Mouse (Mus musculus) large intestine, adult 2 months (tissue): ENCODE data around the gene Pilra. TPM values are rescaled to one million over a fixed set of nuclear protein-coding genes. Genes with fewer than 3 reads are reported as not detected.

ENCODE experiments used
- DNase-seq: peaks from one replicate; pipeline ENCODE4 v3.0.0-alpha.2; 2012; ENCODE audit warnings: low read depth, low spot score
- WGBS: fragments of 180-500 bp; shearing (Covaris S2); methylation state at CpG from one replicate; pipeline ENCODE4 v1.1.7; 2018; 5-methylcytosine and 5-hydroxymethylcytosine counted together
- polyA plus RNA-seq: library from polyadenylated mRNA; depleted of rRNA; stranded (reverse); fragments of >200 nt; gene quantifications from 2 replicates; pipeline ENCODE4 v1.2.3, GENCODE M21; 2012

The Pilra gene
- polyA plus RNA-seq, 1 experiment, result 9.9 TPM

DNA sequence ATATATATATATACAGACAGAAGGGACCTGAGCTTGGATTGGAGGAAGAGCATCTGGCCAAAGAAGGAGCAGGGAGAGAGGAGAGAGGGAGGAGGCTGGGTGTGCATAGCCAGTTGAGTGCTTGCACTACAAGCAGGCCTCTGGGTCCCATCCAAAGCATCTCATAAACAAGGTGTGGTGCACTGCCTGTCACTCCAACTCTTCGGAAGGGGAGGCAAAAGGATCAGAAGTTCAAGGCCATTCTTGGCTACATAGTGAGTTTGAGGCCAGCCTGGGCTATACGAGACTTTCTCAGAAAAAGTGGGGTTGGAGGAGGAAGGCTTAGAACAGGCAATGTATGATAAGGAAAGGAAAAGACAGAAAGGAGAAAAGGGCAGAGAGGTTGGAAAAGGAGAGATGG is 10.1 kb downstream of the Pilra start:
- WGBS, result 46% methylated on average over 2 of the region's 2 CpGs
- no peak for DNase-seq

DNA sequence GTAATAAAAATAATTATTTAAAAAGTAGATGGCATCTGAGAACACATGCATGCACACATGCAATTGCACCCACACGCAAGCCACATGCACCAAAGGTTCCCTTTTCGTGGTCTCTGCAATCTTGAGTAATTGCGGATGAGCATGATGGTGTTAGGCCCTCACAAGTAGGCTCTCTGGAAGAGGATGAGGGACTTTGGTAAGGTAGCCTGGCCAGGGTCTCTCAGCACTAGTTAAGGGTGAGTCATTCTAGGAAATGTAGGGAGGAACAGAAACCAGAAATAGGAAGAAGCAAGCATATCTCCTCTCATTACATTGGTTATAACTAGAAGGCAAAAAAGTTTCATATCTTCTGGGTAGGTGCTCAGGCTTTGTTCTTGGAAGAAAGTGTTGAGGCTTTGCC is 11.1 kb downstream of the Pilra start:
- no peak for DNase-seq

DNA sequence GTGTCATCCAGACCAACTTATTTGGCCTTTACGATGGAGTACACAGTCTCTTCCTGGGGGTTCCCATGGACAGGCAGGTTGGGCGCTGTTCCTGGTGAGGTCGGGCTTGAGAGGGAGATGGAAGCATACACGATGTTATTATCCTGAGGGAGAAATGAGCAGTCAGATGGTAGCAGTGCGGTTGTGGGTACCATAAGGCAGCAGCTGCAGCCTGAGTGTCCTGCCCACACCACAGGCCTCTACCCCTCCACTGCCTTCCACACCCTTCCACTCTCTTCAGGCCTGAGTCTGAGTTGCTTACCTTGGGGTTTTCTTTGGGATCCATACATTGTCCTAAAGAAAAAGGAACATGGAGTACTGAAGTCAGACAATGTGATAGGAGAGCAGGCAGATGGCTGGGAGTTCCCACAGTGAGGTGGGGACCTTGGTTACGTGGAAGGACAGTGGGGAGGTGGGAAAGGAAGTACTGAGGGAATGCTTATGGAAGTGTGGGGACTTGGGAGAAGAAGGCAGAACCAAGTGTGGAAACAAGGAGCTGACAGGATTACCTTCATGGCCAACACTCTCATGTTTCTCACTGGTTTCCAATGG is 12.5 kb downstream of the Pilra start:
- 82% methylated on average over 6 of the region's 6 CpGs for WGBS
- no peak for DNase-seq

More for the DNA sequence above, 11.1 kb downstream of the Pilra start:
- WGBS, result 90% methylated on average over 3 of the region's 3 CpGs

DNA sequence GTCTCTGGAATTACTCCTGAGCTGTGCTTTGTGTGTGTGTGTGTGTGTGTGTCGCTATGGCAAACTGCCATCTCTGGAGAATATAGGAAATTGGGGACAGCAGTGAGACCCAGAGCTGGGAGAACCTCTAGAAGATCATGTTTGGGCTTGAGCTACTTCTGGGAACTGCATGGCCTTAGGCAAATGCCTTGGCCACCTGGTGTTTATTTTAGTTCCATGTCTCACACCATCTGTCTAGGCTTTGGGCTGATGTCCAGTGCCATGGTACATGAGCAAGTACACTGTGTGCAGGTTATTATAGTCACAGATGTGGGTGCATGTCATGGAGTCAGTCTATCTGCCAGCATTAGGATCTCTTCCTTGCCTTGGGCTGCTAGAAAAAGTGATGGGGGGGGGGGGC is 13.5 kb downstream of the Pilra start:
- DNase-seq, result no peak
- WGBS, result 86% methylated on average over 1 of the region's 1 CpGs

DNA sequence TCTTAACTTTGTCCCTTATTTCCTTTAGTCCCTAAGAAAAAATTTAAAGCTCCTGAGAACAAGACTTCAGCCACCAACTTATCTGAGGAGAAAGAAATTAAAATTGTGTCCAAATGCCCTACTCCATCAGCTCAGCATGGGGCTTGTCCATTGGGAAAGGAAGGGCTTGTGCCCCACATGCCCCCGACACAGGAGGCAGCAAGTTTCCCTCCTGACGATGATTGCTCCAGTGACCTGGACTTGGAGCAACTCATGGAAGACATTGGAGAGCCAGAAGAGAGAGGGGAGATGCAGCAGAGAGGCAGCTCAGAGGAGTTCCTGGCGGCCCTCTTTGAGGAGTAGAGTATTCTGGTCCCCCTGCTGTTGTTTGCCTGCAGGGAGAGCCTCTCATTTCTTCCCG is 14.0 kb downstream of the Pilra start:
- WGBS, result 60% methylated on average over 4 of the region's 4 CpGs
- DNase-seq, result no peak

DNA sequence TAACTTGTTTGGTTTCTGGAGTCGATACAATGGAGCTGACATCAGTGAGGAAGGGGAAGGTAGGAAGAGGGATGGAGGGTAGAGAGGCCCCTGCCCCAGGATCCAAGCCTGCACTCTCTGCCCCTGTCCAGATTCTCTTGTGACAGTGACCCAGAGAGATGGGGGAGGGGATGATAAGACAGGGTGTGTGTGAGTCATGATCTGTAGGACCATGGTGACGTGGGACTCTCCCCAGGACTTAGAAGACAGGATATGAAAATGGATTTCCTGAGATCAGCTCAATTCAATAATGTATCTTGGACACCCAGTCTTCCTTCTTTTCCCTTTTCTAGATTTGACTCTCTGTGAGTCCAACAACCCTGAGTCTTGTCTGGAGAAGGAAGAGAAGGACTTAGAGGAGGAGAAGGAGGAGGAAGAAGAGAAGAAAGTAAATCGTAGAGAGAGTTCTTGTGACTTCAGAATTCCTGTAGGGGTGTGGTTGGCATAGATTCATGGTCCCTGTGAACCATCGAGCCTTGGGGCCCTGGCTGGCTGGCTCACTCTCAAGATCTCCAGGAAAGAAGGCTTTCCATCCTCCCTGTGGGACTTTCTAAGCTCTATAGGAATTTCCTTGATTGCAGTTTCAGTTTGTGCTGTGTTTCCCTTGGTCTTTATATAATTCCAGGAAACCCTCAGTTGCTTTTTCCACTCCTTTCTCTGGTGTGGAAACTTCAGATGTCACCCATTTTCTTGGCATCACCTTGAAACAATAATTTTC is 18.4 kb downstream of the Pilra start:
- DNase-seq, result no peak

DNA sequence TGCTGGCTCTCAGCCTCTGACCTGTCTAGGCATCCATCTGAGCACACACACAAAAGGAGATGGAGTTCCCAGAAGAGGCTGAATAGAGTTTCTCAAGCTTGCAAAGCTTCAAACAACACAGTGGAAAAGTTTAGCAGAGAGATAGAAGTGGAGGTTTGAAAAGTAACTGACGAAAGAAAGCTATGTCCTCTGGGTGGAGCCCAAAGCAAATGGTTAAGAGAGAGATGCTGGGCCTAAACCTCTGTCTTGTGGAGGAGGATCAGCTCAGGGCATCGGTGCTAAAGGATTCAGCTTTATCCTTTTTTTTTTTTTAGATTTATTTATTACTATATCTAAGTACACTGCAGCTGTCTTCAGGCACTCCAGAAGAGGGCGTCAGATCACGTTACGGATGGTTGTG is 27.8 kb downstream of the Pilra start:
- DNase-seq, result no peak

More for the DNA sequence above, 18.4 kb downstream of the Pilra start:
- WGBS, result 36% methylated on average over 4 of the region's 4 CpGs

DNA sequence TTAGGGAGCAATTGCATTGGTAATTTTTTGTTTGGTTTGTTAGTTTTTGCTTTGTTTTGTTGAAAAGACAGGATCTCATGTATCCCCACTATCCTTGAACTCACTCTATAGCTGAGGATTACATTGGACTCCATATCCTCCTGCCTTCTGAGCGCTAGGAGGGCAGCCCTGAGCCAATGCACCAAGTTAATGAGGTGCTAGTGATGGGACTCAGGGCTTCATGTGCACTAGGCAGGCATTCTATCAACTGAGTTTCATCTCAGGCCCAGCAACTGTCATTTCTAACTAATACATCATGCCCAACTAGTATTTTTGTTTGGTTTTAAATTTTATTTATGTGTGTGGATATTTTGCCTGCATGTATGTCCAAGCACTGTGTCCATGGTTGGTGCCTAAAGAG is 29.9 kb downstream of the Pilra start:
- WGBS, result 79% methylated on average over 1 of the region's 1 CpGs
- no peak for DNase-seq

More for the DNA sequence above, 27.8 kb downstream of the Pilra start:
- WGBS, result 85% methylated on average over 5 of the region's 5 CpGs

DNA sequence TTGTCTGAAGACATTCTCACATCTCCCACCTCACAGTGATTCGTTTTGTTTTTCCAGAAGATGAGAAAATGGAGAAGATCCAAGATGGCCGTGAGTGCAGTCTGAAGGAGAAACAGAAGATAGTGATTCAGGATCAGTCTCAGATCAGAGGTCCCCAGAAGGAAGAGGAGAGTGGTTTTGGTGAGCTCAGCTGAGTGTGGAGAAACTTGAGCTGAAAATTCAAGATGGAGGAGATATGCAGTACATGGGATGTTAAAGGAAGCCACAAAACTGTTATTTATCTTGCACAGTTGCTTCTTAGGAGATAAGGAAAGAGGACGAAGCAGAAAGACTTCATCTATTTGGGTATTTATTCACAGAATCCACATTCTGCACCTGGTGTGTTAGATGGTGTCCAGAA is 35.2 kb downstream of the Pilra start:
- 79% methylated on average over 3 of the region's 3 CpGs for WGBS
- DNase-seq, result no peak

DNA sequence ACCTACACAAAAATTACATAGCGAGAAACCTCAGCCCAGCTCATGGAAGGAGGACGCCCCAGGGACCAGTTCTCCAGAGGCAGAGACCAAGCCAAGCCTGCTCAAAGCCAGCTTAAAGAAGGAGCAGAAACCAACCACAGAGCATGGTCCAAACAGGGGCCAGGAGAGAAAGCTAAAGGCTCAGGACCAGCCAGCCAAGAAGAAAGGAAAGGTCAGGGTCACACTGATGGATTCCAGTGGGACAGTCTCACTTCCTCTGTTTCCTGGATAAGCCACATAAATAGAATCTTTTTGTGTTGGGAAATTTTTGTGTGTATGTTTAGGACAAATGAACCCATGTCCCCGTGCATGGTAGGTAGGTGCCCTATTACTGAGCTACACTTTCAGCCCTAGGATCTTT is 39.5 kb downstream of the Pilra start:
- DNase-seq, result no peak
- WGBS, result 81% methylated on average over 3 of the region's 3 CpGs

DNA sequence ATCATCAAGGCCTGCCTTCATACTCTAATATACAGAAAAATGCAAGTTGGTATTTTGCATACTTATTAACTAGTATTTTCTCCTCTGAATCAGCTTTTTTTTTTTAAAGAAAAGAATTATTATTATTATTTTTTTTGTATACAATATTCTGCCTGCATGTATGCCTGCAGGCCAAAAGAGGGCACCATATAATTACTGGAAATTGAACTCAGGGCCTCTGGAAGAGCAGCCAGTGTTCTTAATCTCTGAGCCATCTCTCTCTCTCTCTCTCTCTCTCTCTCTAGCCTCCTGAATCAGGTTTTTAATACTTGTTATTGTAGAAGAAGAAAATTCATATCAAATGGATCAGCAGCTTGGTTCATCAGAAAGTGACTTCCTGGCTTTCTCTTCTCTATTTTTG is 44.5 kb downstream of the Pilra start:
- no peak for DNase-seq

DNA sequence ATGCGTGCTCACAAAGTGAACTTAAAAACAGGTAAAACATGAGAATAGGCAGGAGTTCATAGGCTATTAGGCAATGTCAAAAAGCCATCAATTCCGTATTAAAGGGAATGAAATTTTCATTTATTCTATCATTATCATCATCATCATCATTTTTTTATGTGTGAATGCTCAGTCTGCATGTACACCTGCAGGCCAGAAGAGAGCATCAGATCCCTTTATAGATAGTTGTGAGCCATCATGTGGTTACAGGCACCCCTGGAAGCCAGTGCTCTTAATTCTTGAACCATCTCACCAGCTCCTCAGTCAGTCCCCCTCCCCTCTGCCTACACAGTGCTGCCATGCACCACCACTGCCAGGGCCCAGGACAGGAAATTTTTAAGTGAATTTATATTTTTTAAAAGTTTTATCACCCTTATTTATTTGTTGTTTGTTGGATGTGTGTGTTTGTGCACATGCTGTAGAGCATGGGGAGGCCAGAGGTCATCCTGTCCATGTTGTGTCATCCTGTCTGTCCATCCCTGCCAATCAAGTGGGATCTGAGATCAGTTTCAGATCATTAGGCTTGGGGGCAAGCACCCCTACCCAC is 47.0 kb downstream of the Pilra start:
- WGBS, result 92% methylated on average over 2 of the region's 2 CpGs
- DNase-seq, result no peak

DNA sequence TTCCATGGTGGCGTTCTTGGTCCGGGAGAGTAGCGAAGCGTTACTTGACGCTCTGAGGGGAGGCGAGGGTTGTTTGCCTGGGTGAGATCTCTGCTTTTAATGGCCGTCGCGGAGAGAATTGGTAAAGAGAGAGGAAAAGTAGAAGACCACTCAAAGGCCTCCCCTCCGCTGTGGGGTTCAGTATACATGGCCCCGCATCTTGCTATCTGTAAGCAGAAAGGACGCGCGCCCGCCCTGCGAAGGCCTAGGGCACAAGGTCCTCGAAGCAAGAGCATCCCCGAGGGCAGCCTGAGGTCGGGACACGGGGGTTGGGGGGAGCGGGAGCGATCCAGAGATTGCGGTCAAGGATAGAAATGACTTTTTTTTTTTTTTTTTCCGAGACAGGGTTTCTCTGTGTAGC is 47.9 kb downstream of the Pilra start:
- 72% methylated on average over 24 of the region's 24 CpGs for WGBS

DNA sequence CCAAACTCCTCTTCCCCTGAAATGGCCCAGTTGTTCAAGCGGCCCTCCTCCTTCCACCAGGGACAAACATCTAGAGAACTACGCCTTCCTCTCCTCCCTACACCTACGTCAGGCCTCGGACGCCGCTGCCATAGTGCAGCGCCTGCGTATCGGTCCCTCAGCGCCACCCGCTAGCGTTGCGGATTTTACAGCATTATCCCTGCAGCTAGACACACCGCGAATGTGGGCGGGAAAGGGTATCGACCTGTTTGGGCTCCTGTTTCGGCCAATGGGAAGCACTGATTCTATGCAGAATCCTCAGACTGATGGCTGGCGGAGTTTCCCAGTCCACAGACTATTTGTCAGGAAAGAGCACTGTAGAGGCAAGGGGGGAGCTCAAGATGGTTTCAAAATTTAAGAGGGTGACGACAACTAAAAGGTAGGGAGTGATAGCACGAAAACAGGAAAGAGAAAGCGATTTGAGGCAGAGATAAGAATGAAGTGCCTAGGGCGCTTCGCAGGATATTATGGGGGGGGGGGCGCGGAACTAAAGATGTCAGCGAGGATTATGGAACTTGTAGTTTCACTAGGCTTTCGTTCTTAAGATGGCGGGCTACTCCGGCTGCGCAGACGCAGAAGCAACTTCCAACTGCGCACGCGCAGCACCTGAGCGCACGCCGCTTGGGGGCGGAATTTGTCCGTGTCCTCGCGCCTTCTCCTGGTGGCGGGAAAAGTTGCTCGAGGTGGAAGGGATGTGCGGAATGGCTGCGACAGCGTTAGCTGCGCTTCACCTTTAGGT is 48.7 kb downstream of the Pilra start, which contains the start of the genes Mepce and Zcwpw1:
TSS of gene Mepce (minus strand) at position 505 of the 778 bp plus-strand sequence.
TSS of gene Zcwpw1 (plus strand) at position 648 of the 778 bp plus-strand sequence.
- peak; percentile 69 for DNase-seq
- under 1% methylated on average over 48 of the region's 48 CpGs for WGBS

More for the DNA sequence above, 47.9 kb downstream of the Pilra start:
- no peak for DNase-seq

DNA sequence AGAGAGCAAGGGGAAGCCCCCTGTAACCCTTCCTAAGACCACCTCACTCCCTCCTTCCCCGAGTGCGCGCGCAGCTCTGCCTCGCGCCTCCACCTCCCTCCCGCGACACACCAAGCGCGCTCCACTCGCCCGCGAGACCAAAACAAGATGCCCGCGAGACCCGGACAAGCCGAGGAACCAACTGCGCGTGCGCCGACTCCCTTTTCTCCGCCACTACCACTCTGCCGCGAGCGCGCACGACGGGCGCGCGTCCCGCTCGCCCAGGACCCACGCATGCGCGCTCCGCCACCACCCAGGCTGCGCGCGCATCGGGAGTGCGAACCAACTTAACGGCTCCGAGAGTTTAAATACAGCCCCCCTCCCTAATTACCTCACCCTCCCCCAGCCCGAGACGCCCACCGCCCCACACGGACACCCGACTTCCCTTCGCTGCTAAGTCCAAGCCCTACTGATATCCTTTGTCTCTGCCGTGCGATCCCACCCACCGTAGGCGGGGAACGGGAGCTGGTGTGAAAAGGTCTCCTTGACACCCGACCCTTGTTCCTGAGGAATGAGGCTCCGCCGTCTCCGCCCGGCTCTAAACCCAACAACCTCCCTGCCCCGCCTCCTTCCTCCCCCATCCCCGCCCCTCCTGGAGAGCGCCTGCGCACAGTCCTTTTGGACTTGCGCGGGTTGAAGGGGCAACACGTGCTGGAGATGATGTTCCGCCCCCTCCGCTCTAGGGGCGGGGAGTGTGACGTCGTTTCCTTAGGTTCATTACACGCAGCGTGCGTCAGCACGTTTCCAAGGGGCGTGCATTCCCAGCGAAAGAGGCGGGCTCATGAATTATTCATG is 49.8 kb downstream of the Pilra start:
- under 1% methylated on average over 79 of the region's 79 CpGs for WGBS
- peak; percentile 99 for DNase-seq

DNA sequence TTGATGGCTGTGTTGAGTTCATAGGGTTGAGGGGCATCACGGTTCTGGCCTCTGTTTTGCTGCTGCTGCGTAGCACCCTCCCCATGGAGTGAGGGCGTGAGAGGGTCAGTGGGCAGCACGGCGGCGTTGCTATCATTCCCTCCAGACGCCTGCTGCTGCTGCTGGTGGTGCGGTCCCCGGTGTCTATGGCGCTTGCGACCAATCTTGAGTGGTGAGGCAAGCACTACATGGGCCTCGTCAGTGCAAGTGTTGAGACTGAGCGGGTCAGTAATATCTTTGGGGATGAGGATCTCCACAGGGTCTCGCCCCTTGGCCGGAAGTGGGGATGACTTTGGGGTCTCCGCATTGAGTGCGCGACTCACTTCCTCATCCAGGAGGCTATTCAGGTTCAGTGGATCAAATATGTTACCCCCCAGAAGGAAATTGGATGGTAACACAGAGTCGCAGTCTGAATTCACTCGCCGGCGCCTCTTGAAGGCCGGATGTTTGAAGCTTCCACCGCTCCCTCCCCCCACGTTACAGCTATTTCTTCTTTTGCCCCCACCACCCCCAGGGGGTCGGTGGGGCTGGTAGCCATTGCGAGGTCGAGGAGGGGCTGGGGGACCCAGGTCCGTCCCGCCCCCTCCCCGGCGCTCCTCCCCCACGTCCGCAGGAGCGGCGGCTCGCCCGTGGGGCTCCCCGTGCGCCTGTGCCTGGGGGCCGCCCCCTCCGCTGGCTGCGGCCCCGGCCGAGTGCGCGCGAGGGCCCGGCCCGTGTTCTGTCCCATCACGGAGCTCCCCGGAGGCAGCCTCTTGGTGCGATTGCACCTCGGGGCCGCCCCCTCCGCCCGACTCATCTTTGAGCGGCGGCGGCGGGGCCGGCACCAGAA is 50.7 kb downstream of the Pilra start:
- no peak for DNase-seq
- WGBS, result 3% methylated on average over 62 of the region's 62 CpGs

DNA sequence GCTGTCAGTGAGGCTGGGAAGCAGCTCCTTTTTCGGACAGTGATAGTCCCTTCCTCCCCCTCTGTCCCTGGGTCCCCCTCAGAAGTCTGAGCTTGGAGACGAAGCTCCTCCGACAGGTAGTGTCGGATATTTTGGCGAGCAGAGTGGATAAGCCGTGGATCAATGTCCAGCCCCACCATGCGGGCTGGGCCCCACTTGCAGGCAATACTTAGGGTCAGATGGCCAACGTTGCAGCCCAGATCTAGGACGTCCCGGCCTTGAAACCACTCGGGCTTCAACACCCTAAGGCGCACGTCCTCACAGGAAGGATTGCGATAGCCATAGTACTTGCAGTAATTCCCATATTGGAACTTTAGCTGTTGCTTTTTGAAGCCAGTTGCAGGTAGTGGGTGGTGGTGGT is 51.5 kb downstream of the Pilra start:
- DNase-seq, result no peak

DNA sequence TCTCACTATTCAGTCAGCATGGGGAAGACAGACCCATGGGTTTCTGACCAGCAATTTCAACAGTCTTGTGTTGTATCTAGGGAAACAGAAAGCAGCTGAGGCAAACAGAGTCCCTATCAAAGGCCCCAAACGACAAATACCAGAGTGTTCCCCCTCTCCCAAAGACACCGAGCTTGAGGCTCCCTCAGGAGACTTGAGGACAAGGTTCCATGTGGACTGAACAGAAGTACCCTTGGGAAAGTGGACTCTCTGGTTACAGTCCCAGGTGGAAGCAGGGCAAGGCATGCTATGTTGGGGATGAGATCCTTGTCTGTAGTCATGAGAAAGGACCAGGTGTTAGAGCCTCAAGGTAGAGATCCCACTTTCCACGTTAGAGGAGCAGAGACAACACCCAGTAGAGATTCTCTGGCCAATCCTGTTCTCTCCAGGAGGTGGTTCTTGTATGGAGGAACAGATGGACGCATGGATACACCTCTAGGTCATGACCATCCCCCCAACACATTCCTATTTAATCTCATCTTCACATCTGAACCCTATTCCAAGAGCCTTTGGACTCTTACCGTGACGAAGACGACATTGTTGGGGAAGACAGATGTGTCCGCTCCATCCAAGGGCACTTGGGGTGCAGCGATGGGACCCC is 52.1 kb downstream of the Pilra start:
- WGBS, result 45% methylated on average over 9 of the region's 9 CpGs
- DNase-seq, result no peak

More for the DNA sequence above, 51.5 kb downstream of the Pilra start:
- WGBS, result 48% methylated on average over 14 of the region's 14 CpGs
